Mouse (Mus musculus) frontal cortex, postnatal 25 days (tissue): ENCODE results near the gene Nfyb.

ENCODE experiments used
- DNase-seq, 2 experiments: peaks; one replicate each; pipeline ENCODE4 v3.0.0; 2022; ENCODE audit warnings: low spot score in 2 of 2

Nfyb gene

DNA sequence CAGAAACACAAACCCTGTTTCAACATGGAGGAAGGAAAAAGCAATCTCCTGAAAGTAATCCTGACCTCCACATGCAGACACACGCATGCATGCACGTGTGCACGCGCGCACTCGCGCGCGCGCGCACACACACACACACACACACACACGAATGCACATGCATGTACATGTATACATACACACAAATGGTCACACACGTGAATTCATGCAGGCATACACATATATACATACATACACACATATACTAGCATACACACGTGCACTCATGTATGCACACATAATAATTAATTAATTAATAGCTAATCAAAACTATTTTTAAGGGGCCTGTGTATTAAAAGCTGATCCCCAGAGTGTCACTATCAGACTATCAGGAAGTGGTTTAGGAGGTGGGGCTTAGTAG is 15.9 kb upstream of the Nfyb start:
- no peak for DNase-seq

DNA sequence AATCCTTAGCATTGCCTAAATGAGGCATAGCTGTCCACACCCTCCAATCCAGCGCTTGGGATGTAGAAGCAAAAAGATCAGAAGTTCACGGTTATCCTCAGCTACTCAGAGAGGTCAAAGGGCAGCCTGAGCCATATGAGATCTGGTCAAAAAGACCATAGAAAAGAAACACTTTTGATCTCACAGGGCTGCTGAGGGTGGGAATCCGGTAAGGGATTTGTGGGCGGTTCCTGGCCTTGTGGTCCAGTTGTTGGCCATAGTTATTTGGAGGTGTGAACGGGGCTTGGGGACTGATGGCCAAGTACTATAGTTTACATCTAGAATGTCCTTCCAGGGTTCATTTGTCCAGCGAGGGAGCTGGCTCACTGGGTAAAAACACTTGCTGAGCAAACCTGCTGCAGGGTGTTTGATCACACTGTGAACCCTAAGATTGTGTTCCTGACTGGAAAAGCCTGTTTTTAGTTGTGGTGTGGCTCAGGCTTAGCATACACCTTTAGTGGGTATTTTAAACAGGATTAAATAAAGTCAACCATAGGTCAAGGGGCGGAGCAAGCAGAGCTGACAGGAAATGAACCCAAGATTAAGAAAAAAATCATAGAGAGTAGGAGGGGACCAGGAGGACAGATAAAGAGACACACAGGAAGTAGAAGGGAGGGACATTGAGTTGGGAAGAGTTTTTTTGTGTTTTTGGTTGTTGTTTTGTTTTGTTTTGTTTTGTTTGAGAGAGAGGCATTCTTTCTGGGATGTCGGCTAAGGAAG is 15.0 kb upstream of the Nfyb start:
- DNase-seq, result no peak

DNA sequence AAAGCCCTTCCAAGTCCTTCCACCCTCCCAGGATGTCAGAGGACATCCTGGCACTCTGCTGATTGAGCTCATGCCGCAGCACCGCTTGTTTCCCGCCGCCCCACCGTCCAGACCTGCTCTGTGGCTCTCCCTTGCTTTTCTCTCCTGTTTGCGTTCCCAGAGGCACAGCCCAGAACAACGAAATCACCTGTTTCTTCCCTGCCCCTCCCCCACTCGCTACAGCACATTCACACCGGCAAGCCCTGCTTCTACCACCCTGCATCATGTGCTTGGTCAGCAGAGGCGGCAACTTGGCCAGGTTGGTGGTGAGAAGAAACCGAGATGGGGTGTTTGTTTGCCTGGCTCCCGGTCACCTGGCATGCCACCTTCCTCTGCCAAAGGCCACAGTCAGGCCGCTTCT is 13.9 kb upstream of the Nfyb start:
- no peak for DNase-seq

DNA sequence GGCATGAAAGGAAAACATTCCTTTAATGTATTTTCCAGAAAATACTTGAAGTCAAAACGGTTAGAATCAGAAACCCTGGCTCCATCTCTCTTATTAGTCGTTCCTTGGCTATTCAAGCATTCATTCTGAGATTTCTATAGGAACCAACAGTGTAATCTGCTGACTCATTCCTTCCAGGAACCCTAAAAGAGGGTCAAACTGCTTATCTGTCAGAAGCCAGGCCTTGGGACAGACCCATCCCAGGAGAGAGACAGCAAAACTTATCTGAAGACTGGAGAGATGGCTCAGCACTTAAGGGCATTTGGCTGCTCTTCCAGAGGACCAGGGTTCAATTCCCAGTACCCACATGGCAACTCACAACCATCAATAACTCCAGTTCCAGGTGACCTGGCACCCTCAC is 13.1 kb upstream of the Nfyb start:
- no peak for DNase-seq

DNA sequence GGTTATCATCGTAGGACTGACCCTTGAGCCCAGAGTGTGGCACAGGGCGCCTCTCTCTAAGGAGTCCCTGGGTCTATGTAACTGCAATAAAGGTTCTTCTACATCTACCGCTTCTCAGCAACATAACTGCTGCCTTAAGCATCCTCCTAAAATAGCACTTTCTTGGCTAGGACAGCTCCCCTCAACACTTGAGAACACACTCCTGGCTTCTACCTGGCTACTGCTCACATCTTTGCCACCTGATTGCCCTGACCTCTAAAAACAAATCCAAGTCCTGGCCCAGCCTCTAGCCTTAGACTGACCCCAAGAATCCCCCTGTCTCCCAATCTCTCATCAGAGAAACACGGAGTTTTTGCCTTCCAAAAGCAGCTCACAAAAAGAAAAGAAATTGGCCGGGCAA is 10.9 kb upstream of the Nfyb start:
- no peak for DNase-seq

DNA sequence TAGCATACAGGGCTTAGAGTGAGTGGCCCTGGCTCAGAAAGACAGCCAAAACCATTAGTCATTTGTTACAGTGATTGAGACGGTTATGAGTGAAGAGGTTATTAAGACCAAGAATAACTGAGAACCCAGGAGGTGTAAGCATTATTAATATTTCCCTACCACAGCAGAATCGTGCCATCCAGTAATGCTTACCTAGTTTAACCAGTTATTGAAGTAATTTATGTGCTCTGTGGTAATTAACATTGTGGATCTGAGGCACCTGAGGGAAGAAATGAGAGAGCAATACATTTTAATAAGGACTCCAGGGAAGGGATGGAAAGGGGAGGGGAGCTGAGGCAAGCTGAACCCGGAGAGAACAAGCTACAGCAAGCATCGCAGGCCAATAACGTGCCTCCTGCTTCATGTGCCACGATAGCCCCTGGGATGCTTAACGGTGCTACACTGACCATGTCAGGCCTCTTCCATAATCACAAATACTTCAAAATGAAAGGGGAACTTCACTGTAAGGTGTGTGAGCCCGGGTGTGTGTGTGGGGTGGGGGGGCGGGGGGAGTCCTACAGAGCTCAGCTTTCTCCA is 7.7 kb upstream of the Nfyb start:
- DNase-seq, result no peak

DNA sequence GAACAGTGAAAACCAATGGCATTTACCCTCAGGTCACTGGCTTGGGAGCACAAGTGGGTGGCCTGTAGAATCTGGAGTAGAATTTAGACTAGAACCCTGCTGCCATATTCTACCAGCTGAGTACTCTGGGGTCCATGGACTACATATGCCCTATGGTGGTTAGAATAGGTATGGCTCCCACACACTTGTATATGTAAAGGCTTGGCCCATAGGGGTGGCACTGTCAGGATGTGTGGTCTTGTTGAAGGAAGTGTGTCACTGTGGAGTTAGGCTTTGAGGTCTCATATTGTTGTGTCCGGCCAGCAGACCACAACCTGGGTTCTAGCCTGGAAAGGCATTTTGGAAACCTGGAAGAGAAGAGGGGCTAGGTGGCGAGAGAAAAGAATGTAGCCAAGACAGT is 6.8 kb upstream of the Nfyb start:
- no peak for DNase-seq

DNA sequence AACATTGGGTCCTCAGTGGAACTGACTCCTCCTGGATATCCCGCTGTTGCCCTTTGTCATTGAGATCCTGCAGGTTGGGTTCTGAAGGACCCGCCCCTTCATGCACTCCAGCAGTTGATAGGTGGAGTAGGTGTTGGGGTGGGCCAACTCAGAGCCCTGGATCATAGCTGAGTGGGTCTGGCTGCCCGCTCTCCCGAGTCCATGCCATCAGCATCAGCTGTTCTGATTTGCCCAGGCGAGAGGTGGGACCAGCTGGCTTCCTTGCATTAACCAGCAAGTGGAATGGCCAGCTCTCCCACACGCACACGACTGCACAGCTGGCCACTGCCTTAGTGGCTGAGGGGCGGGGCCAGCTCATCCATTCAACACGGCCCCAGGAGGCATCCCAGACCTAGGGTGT is 5.0 kb upstream of the Nfyb start:
- DNase-seq, result no peak

DNA sequence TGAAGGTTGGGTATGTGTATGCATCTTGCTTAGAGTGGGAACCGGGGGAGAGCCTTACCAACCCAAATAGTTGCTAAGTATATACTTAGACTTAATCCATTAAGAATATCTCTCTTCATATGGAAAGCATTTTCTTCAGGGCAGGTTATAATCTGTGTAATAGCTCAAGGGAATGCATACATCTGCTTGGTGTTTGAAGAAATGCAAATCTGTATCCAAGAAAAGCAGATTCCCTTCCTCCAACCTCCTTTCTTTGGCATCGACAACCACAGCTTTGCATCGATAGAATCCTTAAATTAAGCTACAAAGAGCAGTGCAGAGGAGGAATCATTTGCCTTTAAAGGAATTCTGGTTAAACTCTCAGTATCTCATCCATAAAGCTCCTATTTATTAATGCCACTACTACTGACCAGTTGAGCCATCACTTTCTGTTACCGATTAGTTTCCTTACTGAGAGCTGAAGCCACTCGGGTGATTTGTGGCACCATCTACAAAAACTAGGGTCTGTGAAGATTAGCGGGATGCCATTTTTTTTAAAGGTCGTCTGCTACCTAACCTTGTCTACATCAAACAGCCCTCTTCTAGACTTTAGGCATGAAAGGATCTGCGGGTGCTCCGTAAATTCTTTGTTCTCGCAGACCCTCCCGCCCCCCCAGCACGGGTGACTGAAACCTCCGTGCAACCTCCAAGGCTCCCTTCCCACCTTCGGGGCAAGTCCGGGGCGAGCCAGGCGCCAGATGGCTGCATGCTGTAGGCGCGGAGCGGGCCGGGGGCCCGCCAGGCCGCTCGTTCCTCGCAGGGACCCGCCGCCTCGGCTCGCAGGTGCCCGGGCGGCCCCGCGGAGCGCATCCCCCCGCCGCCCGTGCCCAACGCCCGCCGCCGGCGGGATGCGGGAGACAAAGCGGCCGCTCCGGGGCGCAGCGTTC is 925 bp downstream of the Nfyb start:
- no peak for DNase-seq

DNA sequence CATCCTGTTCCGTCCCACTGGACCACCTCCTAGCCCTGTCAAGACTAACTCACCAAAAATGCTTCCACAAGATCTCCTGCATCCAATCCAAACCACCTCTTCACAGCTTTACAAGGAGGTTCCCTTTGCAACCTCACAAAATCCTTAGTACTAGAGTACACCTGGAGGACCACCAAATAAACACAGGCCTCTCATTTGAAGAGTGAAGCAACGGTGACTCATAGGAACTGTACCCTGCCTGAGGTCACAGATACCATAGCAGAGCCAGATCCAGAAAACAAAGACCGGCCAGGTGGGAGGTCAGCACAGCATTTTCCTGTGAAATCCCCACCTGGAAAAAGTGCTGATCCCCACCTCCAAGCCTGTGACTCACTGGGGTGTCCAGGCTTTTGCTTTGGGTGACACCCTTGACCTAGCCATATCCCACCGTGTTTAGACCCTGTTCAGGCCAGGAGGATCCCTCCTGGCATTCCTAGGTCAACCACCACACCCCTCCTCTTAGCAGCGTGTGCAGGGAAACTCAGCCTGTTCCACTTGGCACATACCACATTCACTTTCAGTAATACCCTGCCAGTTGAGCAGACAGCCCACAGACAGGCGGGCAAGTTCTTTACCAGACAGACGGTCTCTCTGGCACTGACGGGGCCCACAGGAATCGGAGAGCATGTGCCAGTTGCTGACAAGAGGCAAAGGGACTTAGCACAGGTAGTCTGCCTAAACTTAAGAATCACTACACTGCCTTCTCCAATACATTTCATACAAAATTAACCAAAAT is 2.7 kb downstream of the Nfyb start:
- DNase-seq, result no peak

DNA sequence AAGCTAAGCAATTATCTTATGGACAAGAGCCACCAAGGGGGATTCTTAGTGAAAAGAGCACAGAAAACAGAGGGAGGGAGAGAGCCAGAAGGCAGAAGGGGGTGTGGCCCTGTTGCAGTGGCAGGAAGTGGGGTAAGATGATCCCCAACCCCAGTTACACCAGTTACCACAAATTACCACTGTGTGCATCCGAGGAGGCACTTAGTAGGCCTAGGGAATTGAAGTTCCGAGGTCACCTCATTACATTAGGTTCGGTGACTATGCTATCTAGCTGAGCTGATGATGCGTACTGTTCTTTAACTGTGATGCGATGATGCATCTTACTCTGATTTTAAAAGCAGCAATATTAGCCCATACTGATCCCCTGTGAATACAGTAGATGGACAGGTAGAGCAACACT is 4.2 kb downstream of the Nfyb start:
- DNase-seq, result no peak

DNA sequence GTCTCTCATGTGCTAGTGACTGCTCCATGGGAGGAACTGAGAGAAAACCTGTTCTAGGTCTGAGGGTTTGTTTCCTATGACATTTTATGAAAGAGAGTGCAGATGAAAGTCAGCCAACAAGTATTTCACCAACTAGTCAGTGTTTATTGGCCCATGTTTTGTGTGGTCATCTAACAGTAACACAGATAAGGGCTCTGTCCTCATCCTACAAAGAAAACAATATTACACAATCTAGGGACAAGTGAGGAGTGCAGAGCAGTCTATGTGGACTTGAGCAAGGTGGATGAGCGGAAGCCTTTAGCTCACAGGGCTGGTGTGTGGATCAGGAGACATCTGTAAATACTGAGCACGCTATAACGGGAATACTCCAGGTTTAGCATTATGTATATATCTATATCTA is 5.1 kb downstream of the Nfyb start:
- DNase-seq, result no peak

DNA sequence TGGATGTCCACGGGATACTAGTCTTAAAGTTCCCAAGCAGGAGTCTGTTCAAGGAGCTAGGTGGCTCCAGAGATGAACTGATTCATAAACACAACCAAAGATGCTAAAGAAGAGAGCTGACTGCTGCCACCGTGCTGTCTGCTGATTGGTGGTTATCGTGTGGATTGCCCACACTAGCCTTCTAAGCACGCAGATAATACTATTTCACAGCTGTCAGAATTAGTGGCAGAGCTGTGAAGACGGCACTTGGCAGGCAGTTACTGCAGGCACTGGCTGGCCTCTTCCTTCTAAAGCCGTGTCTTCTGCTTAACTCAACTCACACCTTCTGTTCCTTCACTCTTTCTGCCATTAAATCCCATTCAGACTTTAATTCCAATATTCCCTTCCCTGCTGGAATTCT is 5.6 kb downstream of the Nfyb start:
- no peak for DNase-seq

DNA sequence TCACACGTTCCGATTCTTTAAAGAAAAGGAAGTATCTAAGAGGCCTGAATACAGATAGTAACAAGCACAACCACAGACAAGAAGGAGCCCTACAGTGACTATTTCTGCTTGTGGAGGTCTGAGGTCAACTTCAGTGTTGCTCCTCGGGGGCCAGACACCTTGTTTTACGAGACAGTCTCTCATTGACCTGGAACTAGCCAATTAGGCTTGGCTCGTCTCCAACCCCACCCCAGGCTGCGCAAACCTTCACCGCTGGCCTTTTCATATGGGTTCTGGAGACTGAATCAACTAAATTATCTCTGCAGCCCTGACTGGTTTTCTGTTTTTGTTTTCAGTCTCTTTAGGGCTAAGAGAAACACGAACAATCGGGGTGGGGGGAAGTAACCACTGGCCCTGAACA is 6.6 kb downstream of the Nfyb start:
- DNase-seq, result no peak

DNA sequence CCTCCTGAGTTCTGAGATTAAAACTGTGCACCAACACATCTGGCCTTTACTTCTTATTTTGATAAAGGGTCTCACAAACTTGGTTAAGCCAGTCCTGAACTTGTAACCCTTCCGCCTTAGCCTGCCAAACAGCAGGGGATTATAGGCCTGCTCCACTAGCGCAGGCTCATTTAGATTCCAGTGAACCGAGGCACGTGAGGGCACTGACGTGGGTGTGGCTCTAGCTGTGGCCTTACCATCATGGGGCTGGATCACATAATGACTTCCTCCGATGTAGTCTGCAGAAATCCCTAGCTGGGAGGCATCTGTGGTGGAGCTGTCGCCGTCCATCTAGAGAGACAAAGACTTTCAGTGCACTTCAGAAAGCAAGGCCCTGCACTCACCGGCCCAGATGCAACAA is 7.5 kb downstream of the Nfyb start:
- no peak for DNase-seq

DNA sequence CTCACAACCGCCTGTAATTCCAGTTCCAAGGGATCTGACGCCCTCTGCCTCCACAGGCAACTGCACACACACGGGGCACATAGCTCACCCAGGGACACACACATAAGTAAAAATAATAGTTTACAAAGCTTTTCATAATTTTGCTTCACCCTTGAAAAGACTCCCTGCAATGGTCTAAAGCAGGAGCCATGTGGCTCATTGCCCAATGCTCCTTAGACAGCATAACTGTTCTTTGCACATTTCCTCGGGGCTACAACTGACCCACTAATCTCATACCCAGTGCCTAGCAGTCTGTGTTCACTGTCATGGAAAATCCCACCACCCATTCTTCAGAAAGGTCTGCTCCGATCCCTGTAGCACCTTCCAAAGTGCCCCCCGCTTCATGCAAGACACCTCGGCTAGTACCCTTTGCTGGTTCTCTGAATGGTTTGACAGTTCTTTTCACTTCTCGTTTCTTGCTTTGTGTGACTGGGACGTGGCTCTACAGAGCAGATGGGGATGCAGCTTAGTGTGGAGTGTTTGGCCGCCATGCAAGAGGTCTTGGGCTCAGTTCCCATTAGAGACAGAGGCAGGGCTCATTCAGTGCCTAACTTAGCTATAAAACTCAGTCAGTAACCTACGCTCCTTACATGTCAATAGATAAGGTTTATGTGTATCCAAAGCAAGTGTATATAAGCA is 8.6 kb downstream of the Nfyb start:
- no peak for DNase-seq

DNA sequence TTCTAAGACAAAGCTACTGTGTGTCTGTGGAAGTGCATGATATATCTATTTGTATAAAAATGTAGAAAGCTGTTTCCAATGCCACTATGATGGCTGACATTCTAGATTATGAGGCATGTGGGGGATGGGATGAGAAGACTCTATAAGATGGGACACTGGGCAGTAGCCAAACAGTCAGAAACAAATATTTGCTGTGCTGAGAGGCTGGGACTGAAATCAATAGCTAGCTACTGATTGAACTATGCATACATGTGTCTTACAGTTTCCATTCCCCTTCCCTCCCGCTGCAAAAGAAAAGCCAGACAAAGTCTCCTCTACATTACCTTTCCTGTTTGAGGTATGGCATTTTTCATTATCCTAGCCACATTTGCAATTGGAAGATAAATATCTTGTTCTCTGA is 9.3 kb downstream of the Nfyb start:
- no peak for DNase-seq

DNA sequence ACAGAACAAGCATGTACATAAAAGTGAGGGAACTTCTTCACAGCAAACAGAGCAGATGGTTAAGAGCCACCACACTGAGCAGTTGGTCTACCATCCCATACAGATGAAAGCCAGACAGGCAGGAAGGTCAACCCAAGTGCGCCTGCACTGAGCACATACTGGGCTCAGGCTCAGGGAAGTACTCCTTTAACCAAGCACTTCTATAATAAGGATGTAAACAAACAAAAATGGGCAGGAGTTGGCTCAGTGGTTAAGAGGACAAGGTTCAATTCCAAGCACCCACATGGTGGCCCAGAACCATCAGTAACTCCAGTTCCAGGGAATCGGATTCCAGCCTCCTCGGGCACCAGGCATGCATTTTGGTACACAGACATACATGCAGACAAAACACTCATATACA is 11.0 kb downstream of the Nfyb start:
- no peak for DNase-seq

DNA sequence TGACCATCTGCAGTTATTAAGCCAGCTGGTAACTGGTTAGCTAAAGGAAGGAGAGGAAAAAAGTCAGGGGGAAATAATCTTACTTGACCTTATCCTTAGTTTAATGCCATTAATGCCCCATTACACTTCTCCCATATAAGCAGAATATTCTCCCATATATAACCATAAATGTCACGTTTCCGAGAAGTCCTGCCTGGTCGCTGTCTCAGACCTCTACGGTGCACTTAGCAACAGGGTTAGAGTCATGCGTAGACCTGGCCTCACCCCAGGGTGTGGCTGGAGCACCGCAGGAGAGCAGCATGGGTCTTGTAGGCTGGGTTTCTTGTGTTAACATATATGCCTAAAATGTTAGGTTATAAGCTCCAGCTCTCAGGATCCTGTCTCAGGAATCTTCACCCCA is 13.2 kb downstream of the Nfyb start:
- DNase-seq, result no peak

DNA sequence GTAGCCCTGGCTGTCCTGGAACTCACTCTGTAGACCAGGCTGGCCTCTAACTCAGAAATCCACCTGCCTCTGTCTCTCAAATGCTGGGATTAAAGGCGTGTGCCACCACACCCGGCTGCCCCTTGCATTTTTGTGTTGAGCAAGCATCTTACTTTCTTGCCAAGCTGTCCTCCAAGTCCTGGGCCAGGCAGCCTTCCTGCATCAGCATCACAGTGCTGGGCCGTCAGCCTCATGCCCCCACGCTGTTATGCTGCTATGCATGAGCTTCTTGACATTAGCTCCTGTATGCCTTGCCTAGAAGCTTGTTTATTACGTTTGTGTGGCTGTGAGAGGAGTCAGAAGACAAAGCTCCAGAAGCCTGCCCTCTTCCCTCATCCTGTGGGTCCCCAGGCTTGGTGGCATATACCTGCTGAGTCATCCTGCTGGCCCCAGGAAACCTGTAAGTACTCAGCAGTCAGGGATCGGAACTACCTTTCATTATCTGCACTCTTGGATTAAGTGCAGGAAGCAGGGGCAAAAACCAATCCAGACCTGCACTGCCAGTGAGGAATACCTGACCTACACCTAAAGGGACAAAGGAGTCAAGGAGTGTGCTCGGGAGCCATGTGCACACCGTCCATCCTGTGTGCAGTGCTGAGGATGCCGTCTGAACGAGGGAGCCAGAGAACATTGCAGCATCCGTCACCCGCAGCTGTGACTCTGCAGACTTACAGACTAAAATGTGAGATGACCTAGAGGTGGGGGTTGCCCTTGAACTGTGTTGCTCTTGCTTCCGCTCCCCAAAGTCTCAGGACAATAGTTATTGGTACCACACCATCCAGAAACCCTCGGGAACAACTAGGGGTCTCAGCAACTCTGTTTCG is 16.7 kb downstream of the Nfyb start:
- no peak for DNase-seq

DNA sequence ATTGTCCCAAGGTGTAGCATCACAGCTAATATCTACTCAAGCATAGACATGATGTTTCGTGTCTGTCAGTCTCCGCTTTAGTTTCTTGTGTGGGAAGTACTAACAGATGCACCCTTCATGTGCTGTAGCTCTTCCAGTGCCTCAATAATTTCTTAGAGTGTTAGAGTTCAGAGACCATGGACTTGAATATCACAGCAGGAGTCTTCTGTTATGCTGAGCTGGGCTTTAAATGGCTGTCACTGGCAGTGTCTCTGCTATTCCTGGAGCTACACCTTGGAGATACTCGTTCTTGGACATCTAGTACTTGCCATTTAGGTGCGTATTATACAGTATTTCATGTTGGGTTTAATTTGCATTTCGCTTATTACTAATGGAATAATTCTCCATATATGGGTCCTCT is 18.6 kb downstream of the Nfyb start:
- DNase-seq, result no peak
